Mouse (Mus musculus): Measurements from ENCODE around the gene Fam166a.
"Not testable (repeated sequence)": the region's sequence is repeated elsewhere in the genome, so short reads cannot be mapped to it uniquely, and the experiment has no call there.

Fam166a gene

DNA sequence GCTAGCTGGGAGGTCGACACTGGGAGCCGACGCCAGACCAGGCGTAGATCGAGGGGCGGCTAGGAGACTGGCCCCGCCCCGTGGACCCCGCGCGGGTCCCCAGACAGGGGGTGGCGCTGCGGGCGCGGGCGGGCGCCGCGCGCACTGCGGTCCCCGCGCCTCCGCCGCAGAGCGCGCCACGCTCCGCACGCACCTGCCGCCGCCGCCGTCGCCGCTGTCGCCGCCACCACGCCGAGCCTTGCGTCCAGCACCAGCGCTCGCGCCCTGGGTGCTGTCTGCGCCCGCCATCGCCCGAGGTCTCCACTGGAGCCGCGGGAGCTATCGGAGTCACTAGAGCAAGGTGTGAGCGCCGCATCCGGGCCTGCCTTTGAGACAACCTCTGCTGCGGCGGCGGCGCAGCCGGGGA is 23.6 kb downstream of the Fam166a start, which contains the start of the genes Rnf208 and Cysrt1:
Gene Rnf208 (plus strand): TSS at position 155 of the 406 bp plus-strand sequence.
Gene Cysrt1 (minus strand): TSS at position 352 of the 406 bp plus-strand sequence.
- no peak for DNase-seq (ENCODE audit: low read depth, low spot score)

GRCm38 (mm10) chr2:25243342-25243741 is 24.8 kb downstream of the Fam166a start:
- no peak for DNase-seq (ENCODE audit: low read depth, low spot score)

GRCm38 (mm10) chr2:25244144-25244543 is 25.6 kb downstream of the Fam166a start:
- DNase-seq (ENCODE audit: low read depth, low spot score): no peak

GRCm38 (mm10) chr2:25246183-25247072 is 27.9 kb downstream of the Fam166a start, which contains the start of gene AL732309.1:
Gene AL732309.1, minus strand, starts transcription at chr2:25246863.
- DNase-seq (ENCODE audit: low read depth, low spot score): no peak

- no peak for DNase-seq (ENCODE audit: low read depth, low spot score)
Observed at GRCm38 (mm10) chr2:25252331-25252730, 33.8 kb downstream of the Fam166a start.

- DNase-seq (ENCODE audit: low read depth, low spot score): peak; percentile 73
Observed at GRCm38 (mm10) chr2:25255284-25255779, 36.8 kb downstream of the Fam166a start, which contains the start of gene Tmem203. Gene Tmem203, plus strand, starts transcription at chr2:25255439.

DNA sequence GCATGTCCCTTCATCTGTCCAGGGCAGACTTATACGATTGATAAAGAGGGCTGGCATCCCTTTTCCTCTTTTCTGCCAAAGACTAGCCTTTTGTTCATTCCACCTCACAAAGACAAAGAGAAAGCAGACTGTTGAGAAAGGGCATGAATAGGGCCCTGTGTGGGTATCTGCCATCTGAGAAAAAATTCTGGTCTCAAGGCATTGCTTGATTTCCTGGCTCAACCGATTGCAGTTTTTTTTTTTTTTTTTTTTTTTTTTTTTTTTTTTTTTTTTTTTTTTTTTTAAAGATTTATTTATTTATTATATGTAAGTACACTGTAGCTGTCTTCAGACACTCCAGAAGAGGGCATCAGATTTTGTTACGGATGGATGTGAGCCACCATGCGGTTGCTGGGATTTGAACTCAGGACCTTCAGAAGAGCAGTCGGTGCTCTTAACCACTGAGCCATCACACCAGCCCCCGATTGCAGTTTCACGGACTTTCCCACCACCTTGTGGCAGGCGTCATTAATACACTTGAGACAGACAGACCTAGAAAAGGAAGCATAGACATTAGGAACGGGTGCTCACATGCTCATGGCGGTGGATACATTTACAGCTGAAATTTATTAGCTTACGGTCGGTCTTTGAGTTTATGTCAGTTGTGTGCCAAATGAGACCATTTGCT is 38.0 kb downstream of the Fam166a start:
- DNase-seq (ENCODE audit: low read depth, low spot score): not testable (repeated sequence)

DNA sequence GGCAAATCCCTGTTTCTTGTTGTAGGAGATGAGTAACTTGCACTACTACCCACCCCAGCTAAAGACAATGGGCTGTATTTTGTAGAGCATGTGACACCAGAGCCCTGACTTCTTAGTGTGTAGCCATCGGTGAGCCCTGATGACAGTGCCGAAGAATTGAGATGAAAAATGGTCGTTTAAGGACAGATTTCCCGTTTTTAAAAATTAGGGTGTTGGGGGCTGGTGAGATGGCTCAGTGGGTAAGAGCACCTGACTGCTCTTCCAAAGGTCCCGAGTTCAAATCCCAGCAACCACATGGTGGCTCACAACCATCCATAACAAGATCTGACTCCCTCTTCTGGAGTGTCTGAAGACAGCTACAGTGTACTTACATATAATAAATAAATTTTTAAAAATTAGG is 38.7 kb downstream of the Fam166a start:
- DNase-seq (ENCODE audit: low read depth, low spot score): not testable (repeated sequence)

- no peak for DNase-seq (ENCODE audit: low read depth, low spot score)
Observed at GRCm38 (mm10) chr2:25258887-25259286, 40.3 kb downstream of the Fam166a start.

GRCm38 (mm10) chr2:25261870-25262269 is 43.3 kb downstream of the Fam166a start:
- peak; percentile 53 for DNase-seq (ENCODE audit: low read depth, low spot score)

DNA sequence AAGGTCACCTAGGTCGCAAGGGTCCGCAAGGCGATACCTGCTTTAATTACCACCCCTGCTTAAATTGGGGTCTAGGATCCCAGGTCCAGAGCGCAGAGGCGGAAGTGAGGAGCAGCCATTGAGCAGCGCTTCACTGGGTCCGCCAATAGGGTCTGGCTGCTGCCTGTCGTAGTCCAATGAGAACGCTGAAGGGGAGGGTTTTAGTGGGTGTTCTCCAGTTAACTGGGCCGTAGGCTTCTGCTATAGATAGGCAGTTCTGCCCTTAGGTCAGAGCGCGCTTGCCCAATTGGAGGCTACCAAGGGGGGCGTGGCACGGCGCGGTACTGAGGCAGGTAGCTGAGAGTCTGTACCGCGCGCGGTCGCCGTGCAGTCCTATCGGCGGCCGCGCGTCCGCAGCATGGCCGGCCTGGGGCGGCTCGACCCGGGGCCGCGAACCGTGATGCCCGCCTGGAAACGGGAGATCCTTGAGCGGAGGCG is 43.8 kb downstream of the Fam166a start, which contains the start of gene Tprn:
Gene Tprn (plus strand): TSS at position 328 of the 477 bp plus-strand sequence.
- DNase-seq (ENCODE audit: low read depth, low spot score): peak; percentile 99

GRCm38 (mm10) chr2:25262795-25263622 is 44.5 kb downstream of the Fam166a start:
- no peak for DNase-seq (ENCODE audit: low read depth, low spot score)

DNA sequence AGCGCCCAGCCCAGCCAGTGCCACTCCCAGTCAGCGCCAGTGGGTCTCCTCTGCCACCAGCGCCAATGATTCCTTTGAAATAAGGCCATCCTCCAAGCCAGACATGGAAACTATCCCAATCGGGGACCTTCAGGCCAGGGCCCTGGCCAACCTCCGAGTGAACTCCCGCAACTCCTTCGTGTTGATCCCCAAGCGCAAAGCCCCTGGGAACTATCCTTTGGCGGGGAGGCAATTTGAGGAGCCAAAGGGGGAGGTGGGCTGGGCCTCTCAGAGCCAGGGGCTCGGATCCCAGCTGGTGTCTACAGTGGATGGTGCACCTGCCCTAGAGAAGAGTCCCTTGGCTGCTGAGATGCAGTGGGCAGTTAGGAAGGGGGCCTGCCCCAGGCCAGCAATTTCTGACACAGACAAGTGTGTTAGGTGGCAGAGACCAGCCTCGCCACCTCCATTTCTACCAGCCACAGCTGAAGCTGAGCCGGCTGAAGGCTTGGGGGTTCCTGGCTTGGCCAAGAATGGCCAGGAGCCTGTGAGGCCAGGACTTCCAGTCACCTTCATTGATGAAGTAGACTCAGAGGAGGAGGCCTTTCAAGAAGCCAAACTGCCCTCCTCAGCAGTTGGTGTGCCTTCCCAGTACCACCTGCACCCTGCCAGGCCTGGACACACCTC is 45.2 kb downstream of the Fam166a start:
- no peak for DNase-seq (ENCODE audit: low read depth, low spot score)

DNA sequence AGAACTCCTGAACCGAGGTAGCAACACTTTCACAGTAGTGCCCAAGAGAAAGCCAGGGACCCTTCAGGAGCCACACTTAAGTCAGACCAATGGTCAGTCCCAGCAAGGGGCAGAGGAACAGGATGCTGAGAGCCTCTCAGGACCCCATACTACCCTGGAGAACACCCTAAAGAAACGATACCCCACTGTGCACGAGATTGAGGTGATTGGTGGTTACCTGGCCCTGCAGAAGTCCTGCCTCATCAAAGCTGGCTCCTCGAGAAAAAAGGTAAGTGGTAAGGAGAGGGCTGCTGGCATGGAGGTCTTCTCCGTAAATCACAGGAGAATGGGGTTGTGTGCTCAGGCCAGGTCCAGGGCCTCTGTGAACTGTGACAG is 45.7 kb downstream of the Fam166a start:
- no peak for DNase-seq (ENCODE audit: low read depth, low spot score)

DNA sequence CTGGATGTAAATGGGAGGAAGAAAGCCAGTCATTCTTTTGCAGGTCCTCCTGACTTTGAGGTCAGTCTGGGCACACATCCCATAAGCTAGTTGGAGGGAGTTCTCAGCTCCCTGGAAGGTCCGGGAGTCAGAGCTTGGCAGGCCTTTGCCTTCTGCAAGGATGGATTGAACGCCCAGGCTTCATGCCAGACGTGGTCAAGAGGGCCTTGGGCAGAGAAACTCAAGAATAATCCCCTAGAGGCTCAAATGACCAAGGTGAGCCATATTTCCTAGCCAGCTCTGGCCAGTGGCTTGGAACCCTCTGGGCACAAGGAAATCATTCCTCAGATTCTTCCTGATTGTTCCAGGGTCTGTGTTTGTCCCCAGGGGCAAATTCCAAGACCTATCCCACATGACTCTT is 46.3 kb downstream of the Fam166a start:
- DNase-seq (ENCODE audit: low read depth, low spot score): no peak

- DNase-seq (ENCODE audit: low read depth, low spot score): no peak
Observed at GRCm38 (mm10) chr2:25265897-25266656, 47.5 kb downstream of the Fam166a start.

DNA sequence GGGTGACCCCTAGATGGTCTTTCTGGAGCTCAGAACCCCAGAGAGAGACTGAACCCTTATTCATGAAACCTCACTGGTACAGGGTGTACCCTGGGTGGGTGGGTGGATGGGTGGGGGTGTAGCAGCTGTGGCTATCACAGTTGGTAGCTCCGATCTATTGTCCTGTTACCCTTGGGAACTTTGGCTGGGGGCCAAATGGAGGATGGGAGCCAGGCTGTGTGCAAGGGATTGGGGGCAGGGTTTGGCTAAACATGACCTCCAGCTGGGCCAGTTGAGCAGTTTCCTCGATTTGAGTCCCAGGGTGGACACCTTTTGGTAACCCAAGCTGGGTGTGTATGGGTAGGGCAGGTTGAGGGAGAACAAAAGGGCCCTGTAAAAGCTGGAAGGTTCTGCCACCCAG is 48.2 kb downstream of the Fam166a start:
- DNase-seq (ENCODE audit: low read depth, low spot score): peak; percentile 62

DNA sequence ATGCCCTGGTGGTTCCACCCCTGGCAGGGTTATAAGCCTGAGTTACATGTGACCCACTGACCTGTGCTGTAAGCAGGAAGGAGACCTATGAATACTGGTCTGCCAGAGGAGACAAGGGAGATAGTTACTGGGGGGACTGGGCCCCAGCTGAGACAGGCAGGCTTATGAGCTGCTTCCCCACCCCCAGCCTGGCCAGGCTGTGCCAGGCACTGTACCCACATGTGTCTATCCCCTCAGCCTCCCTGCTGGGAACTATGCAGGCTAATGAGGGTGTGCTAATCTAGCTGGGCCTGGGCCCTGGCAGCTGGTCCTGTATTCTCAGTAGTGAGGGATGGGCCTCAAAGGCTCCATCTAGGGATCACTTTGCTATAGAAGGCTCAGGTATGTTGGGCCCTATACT is 48.7 kb downstream of the Fam166a start:
- DNase-seq (ENCODE audit: low read depth, low spot score): peak; percentile 62

GRCm38 (mm10) chr2:25267746-25268309 is 49.3 kb downstream of the Fam166a start:
- no peak for DNase-seq (ENCODE audit: low read depth, low spot score)

All from telencephalon, adult 2 months (tissue).